Mouse (Mus musculus) lung, postnatal 0 days (tissue): ENCODE results near the gene Fbxl17. TPM values are rescaled to one million over a fixed set of nuclear protein-coding genes. Genes with fewer than 3 reads are reported as not detected.

Source experiments
- ATAC-seq: fragments of 200-750 bp; cut with Nextera tagmentation; 2 replicates; pipeline ENCODE4 v1.8.0; 2017; ENCODE audit warnings: moderate library complexity
- DNase-seq: peaks from one replicate; pipeline ENCODE4 v3.0.0-alpha.2; 2016; ENCODE audit warnings: low spot score
- H3K27ac ChIP-seq: fragments of 300-500 bp; sonication (generic); 2 replicates; pipeline ENCODE4 v1.5.1; 2014; ENCODE audit warnings: antibody characterized with exemption, mild to moderate bottlenecking, low read length, mixed read lengths
- H3K27me3 ChIP-seq: fragments of 300-500 bp; sonication (generic); replicated peaks from 2 replicates; pipeline ENCODE4 v1.6.1; 2014; ENCODE audit warnings: low read length, mixed read lengths; ENCODE audit not compliant: insufficient read depth
- H3K36me3 ChIP-seq: fragments of 300-500 bp; sonication (generic); 2 replicates; pipeline ENCODE4 v1.6.1; 2014; ENCODE audit warnings: low read length, mixed read lengths; ENCODE audit not compliant: insufficient read depth
- H3K4me1 ChIP-seq: fragments of 300-500 bp; sonication (generic); 2 replicates; pipeline ENCODE4 v1.6.1; 2014; ENCODE audit warnings: antibody characterized with exemption, low read depth, low read length, mixed read lengths; ENCODE audit not compliant: insufficient read depth
- H3K4me2 ChIP-seq: fragments of 300-500 bp; sonication (generic); replicated peaks from 2 replicates; pipeline ENCODE4 v1.6.1; 2014; ENCODE audit warnings: low read depth, mild to moderate bottlenecking, low read length, moderate library complexity, mixed read lengths
- H3K4me3 ChIP-seq: fragments of 300-500 bp; sonication (generic); 2 replicates; pipeline ENCODE4 v1.5.1; 2014; ENCODE audit warnings: low read depth, low read length
- H3K9ac ChIP-seq: fragments of 300-500 bp; sonication (generic); replicated peaks from 2 replicates; pipeline ENCODE4 v1.6.1; 2014; ENCODE audit warnings: low read depth, mild to moderate bottlenecking
- H3K9me3 ChIP-seq: fragments of 300-500 bp; sonication (generic); 2 replicates; pipeline ENCODE4 v1.6.1; 2016; ENCODE audit warnings: low read length, mixed read lengths
- CTCF ChIP-seq: IDR thresholded peaks from 2 replicates; pipeline ENCODE4 v1.5.1; 2016; ENCODE audit warnings: antibody characterized with exemption, mild to moderate bottlenecking
- EP300 ChIP-seq: IDR thresholded peaks from 2 replicates; pipeline ENCODE4 v1.6.1; 2016; ENCODE audit warnings: antibody characterized with exemption, mild to moderate bottlenecking, control low read depth
- WGBS: fragments of 180-500 bp; shearing (Covaris S2); extraction: QIAGEN DNeasy Blood & Tissue Kit; methylation state at CpG from one replicate; pipeline ENCODE4 v1.1.7; 2014; 5-methylcytosine and 5-hydroxymethylcytosine counted together
- polyA plus RNA-seq: library from polyadenylated mRNA; unstranded; fragments of >200 nt; fragmentation: Nextera tagmentation; extraction: Ambion mirVana; gene quantifications from 2 replicates; pipeline ENCODE4 v1.2.1, GENCODE M21; 2015

Fbxl17 gene
- polyA plus RNA-seq, 1 experiment from 2014 or later: 6.9 TPM

DNA sequence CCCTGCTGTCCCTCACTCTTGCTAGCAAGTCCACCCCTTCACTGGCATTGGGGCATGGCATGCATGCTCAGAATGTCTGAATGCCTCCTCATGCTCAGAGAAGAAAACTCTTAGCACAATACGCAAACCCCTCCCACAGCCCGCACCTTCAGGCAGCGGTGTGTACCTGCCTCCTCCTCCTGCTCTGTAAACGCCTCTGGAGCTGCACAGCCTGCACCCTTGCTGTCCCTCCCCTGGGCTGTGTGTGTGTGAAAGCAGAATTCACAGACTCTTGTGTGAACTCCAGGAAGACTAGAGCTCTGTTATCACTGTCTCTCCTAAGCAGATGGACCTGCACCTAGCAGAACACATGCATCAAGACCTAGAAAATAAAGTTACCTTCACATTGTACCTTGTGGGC lies 76.0 kb downstream of the Fbxl17 start:
- 65% methylated on average over 4 of the region's 4 CpGs for WGBS
- no peak overlapping the region for H3K27ac ChIP-seq
- H3K4me2 ChIP-seq: no peak overlapping the region
- ATAC-seq: peak; percentile 49
- TF ChIP-seq EP300 (no peak), CTCF (no peak)
- H3K27me3 ChIP-seq: no peaks in the 10 kb centered on the region
- no peaks in the 10 kb centered on the region for H3K36me3 ChIP-seq
- no peak overlapping the region for H3K9ac ChIP-seq
- no peak overlapping the region for H3K4me3 ChIP-seq
- no peaks in the 10 kb centered on the region for H3K9me3 ChIP-seq
- no peaks in the 10 kb centered on the region for H3K4me1 ChIP-seq
- DNase-seq: peak; percentile 9

GRCm38 (mm10) chr17:63422685-63423084 lies 77.1 kb downstream of the Fbxl17 start:
- no peak overlapping the region for H3K27ac ChIP-seq
- H3K4me3 ChIP-seq: no peak overlapping the region
- no peak overlapping the region for H3K9ac ChIP-seq
- 90% methylated on average over 5 of the region's 5 CpGs for WGBS
- no peak for ATAC-seq
- no peaks in the 10 kb centered on the region for H3K27me3 ChIP-seq
- no peaks in the 10 kb centered on the region for H3K4me1 ChIP-seq
- no peak for DNase-seq
- H3K9me3 ChIP-seq: no peaks in the 10 kb centered on the region
- no peak overlapping the region for H3K4me2 ChIP-seq
- no peaks in the 10 kb centered on the region for H3K36me3 ChIP-seq
- TF ChIP-seq EP300 (no peak), CTCF (no peak)

DNA sequence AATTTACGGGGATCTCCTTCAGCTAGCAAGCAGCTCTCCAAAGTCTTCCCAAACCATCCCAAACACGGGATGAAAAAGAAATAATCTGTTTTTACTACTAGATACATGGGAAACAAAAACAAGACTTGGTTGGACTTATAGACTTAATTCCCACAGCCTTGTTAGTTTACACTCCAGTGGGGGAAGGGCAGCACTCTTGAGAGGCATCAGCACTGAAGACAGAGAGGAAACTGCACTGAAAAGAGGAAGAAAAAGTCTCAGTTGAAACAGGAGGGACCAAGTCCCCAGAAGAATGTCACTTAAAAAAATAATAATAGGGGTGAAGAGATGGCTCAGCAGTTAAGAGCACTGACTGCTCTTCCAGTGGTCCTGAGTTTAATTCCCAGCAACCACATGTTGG lies 78.0 kb downstream of the Fbxl17 start:
- Histone ChIP-seq H3K27me3 (no peaks in the 10 kb centered on the region), H3K9me3 (no peaks in the 10 kb centered on the region), H3K27ac (no peak overlapping the region), H3K4me1 (no peaks in the 10 kb centered on the region), H3K4me3 (no peak overlapping the region), H3K9ac (no peak overlapping the region), H3K36me3 (no peaks in the 10 kb centered on the region), H3K4me2 (no peak overlapping the region)
- 71% methylated on average over 2 of the region's 2 CpGs for WGBS
- DNase-seq (no peak), ATAC-seq (no peak)
- TF ChIP-seq EP300 (no peak), CTCF (no peak)

DNA sequence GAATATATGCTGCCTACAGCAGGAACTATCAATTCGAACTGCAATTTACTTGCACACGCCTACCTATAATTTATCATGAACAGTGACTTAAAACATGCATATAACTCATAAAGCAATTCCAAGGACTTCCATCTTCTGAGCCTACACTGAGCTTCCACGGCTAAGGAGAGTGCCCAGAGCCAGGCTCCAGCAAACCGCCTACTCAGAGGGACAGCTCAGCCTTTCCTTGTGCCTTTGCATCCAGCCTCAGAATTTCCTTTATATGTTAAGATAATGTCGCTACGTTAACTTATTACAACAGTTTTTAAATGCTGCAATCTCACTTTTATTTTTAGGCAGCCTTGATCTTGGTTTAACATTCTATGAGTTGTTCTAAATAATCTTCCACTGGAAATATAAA lies 80.3 kb downstream of the Fbxl17 start:
- Histone ChIP-seq H3K4me2 (no peak overlapping the region), H3K36me3 (no peaks in the 10 kb centered on the region), H3K9ac (no peak overlapping the region), H3K4me3 (no peak overlapping the region), H3K27ac (no peak overlapping the region), H3K27me3 (no peaks in the 10 kb centered on the region), H3K9me3 (no peaks in the 10 kb centered on the region), H3K4me1 (no peaks in the 10 kb centered on the region)
- no peak for TF ChIP-seq CTCF
- no peak for TF ChIP-seq EP300
- DNase-seq (no peak), ATAC-seq (no peak)
- WGBS: 91% methylated on average over 6 of the region's 6 CpGs

DNA sequence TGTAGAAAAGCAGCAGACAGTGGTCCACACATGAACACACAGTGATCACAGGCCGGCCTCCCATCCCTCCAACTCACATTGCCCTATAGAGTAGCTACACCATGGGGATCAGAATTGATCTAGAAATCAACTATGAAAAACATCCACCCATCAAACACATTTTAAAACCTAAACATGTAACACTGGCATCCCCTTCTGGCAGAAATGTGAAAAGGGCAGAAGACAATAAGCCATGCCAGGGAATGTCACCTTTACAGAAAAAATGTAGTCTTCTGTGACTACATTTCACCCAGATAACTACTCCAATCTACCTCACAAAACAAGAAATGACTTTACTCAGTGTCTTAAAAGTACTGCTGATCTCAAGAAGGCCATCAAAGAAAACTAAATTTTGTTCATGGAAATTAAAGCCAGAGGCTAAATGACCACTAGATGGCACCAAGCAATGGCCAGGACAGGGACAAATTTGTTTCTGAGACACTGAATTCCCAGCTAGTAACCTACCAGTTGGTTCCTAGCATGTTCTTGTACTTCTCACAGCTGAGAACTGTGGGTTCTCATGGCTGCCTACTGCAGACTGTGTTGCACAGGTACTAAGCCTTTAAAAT lies 85.7 kb downstream of the Fbxl17 start:
- Histone ChIP-seq H3K36me3 (no peaks in the 10 kb centered on the region; the same call in 1 of the 2 replicates), H3K4me3 (no peak overlapping the region), H3K9me3 (no peaks in the 10 kb centered on the region), H3K27me3 (no peaks in the 10 kb centered on the region), H3K4me1 (no peaks in the 10 kb centered on the region), H3K27ac (no peak overlapping the region), H3K4me2 (no peak overlapping the region), H3K9ac (no peak overlapping the region)
- DNase-seq: peak; percentile 63
- WGBS: 96% methylated on average over 1 of the region's 1 CpGs
- no peak for TF ChIP-seq EP300
- TF ChIP-seq CTCF: peak; percentile 72
- ATAC-seq: no peak

DNA sequence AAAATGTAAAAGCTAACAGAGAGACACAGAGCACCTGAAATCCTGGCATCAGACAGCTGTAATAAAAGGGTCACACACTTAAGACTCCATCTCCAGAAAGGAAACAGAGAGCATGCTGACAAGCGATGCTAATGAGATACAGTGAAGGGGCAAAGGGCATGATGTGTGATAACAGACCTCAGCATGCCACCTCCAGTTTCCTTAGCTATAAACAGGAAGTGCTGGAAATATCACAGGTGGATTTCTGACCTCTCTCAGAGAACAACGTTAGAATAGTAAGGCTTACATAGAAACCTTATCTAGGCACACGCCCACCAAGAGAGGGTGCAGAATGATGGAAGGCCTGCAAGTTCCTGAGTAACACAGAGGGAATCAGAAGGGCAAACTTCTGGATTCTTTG lies 88.3 kb downstream of the Fbxl17 start:
- H3K27ac ChIP-seq: no peak overlapping the region
- H3K4me2 ChIP-seq: no peak overlapping the region
- H3K9me3 ChIP-seq: no peaks in the 10 kb centered on the region
- DNase-seq: no peak
- no peaks in the 10 kb centered on the region for H3K4me1 ChIP-seq
- no peak overlapping the region for H3K4me3 ChIP-seq
- TF ChIP-seq CTCF: no peak
- no peak for TF ChIP-seq EP300
- no peak overlapping the region for H3K9ac ChIP-seq
- no peak for ATAC-seq
- WGBS: 49% methylated on average over 3 of the region's 3 CpGs
- H3K36me3 ChIP-seq: no peaks in the 10 kb centered on the region; the same call in 1 of the 2 replicates
- H3K27me3 ChIP-seq: no peaks in the 10 kb centered on the region

- TF ChIP-seq CTCF: no peak
- TF ChIP-seq EP300: no peak
- H3K4me3 ChIP-seq: no peak overlapping the region
- no peak for ATAC-seq
- no peak overlapping the region for H3K4me2 ChIP-seq
- no peak overlapping the region for H3K27ac ChIP-seq
- no peak overlapping the region for H3K9ac ChIP-seq
- H3K27me3 ChIP-seq: no peaks in the 10 kb centered on the region
- H3K4me1 ChIP-seq: peaks cover under 1% of the 10 kb centered on the region; the same call in 1 of the 2 replicates
- H3K9me3 ChIP-seq: no peaks in the 10 kb centered on the region
- DNase-seq: no peak
- H3K36me3 ChIP-seq: no peaks in the 10 kb centered on the region; the same call in 1 of the 2 replicates
- WGBS: 98% methylated on average over 2 of the region's 2 CpGs
Measured at GRCm38 (mm10) chr17:63410101-63410500, 89.7 kb downstream of the Fbxl17 start.
